Comparison of ENCODE assay signal across 8 mouse cellular contexts in genomic region chr2:168154090-168154881, GRCm38 (mm10). TPM values are rescaled to one million over a fixed set of nuclear protein-coding genes. Genes with fewer than 3 reads are reported as not detected.
DNase-seq lines count a peak whose midpoint lies in the region; ATAC-seq and TF ChIP-seq lines count a peak whose summit lies in the region.

No protein-coding gene starts in this region.

- H3K79me2 ChIP-seq in CH12.LX (replicated peaks; ENCODE audit: control insufficient read depth, extremely low read depth, insufficient read depth, poor library complexity, severe bottlenecking): no peaks in the 10 kb centered on the region

- H3K4me3 ChIP-seq in CH12.LX (replicated peaks in 1 of 3; ENCODE audit: low read depth in 2 of 3, low read length in 2 of 3, poor library complexity in 1 of 3): peak overlapping the region; percentile 20 to 68 (median 44)
- peak overlapping the region; percentile 19; the same call in 1 of the 2 replicates for H3K4me3 ChIP-seq in brown adipose tissue, adult 24 weeks (ENCODE audit: insufficient read depth, low read depth, low read length)
- H3K4me3 ChIP-seq in forebrain, embryonic 13.5 days: no peak overlapping the region
- peak overlapping the region; percentile 21 for H3K4me3 ChIP-seq in liver, postnatal 0 days (ENCODE audit: low read depth, low read length)
- no peak overlapping the region for H3K4me3 ChIP-seq in neural tube, embryonic 14.5 days (ENCODE audit: low read depth, low read length)

- peaks cover 8 to 37% of the 10 kb centered on the region in 2 experiments for H3K4me1 ChIP-seq in CH12.LX (ENCODE audit: control insufficient read depth in 1 of 2, insufficient read depth in 2 of 2)
- peaks cover 4% of the 10 kb centered on the region for H3K4me1 ChIP-seq in brown adipose tissue, adult 24 weeks (ENCODE audit: control insufficient read depth, insufficient read depth, insufficient read length, low read length)
- H3K4me1 ChIP-seq in forebrain, embryonic 13.5 days: peaks cover 33% of the 10 kb centered on the region
- H3K4me1 ChIP-seq in liver, postnatal 0 days (ENCODE audit: insufficient read depth): peaks cover 33% of the 10 kb centered on the region
- peaks cover 6% of the 10 kb centered on the region; the same call in 1 of the 2 replicates for H3K4me1 ChIP-seq in neural tube, embryonic 14.5 days (ENCODE audit: control insufficient read depth, insufficient read depth, low read length)

- DNase-seq in CH12.LX (ENCODE audit: extremely low read depth): peak; percentile 98
- peak; percentile 81 to 88 for DNase-seq in heart, postnatal 10 days
- DNase-seq in kidney, postnatal 4 days: peak; percentile 94 to 96
- peak; percentile 94 for DNase-seq in liver, postnatal 0 days
- peak; percentile 94 for DNase-seq in testis, postnatal 10 days (ENCODE audit: low spot score)

- ATAC-seq in forebrain, embryonic 13.5 days: peak; percentile 90
- ATAC-seq in liver, postnatal 0 days: peak; percentile 92
- ATAC-seq in neural tube, embryonic 14.5 days (ENCODE audit: low read depth): peak; percentile 84

- H3K9ac ChIP-seq in CH12.LX (ENCODE audit: insufficient read depth, low read depth): peak overlapping the region; percentile 36
- H3K9ac ChIP-seq in forebrain, embryonic 13.5 days: 0 out of 2 replicates have a peak overlapping the region, but pooled peaks have one; percentile 9
- H3K9ac ChIP-seq in liver, postnatal 0 days (replicated peaks): peak overlapping the region; percentile 51
- no peak overlapping the region for H3K9ac ChIP-seq in neural tube, embryonic 14.5 days (replicated peaks; ENCODE audit: low read depth, low read length)

- peak overlapping the region; percentile 53 for H3K4me2 ChIP-seq in CH12.LX (ENCODE audit: insufficient read depth, low read depth, poor library complexity, severe bottlenecking)
- H3K4me2 ChIP-seq in forebrain, embryonic 13.5 days: peak overlapping the region; percentile 26
- peak overlapping the region; percentile 62 for H3K4me2 ChIP-seq in liver, postnatal 0 days (ENCODE audit: low read depth, low read length)
- no peak overlapping the region for H3K4me2 ChIP-seq in neural tube, embryonic 14.5 days (ENCODE audit: low read depth, low read length)

- in situ Hi-C loops in CH12.LX (cut with MboI; ENCODE audit: low pct_ligation_motif_present, low pct_unique_long_range_greater_than_20kb, low sequenced_read_pairs): no loop called here

- peak; percentile 55 to 86 for TF ChIP-seq CTCF in CH12.LX (conservative IDR thresholded peaks at IDR 0.05 in 1 of 2, IDR thresholded peaks at IDR 0.05 in 1 of 2; ENCODE audit: low read depth in 2 of 2, low read length in 2 of 2)
- peak; percentile 92 for TF ChIP-seq CTCF in liver, postnatal 0 days (IDR thresholded peaks at IDR 0.05; ENCODE audit: low read depth)

- H3K36me3 ChIP-seq in CH12.LX (replicated peaks in 1 of 2; ENCODE audit: control insufficient read depth in 1 of 2, insufficient read depth in 1 of 2, low read length in 1 of 2): peaks cover 0 to 13% of the 10 kb centered on the region in 2 experiments
- H3K36me3 ChIP-seq in forebrain, embryonic 13.5 days (ENCODE audit: poor library complexity, severe bottlenecking): no peaks in the 10 kb centered on the region
- H3K36me3 ChIP-seq in liver, postnatal 0 days (replicated peaks; ENCODE audit: insufficient read depth, low read length): no peaks in the 10 kb centered on the region
- H3K36me3 ChIP-seq in neural tube, embryonic 14.5 days (ENCODE audit: control insufficient read depth, insufficient read depth, low read length): no peaks in the 10 kb centered on the region

- no peaks in the 10 kb centered on the region for H3K9me3 ChIP-seq in CH12.LX (replicated peaks; ENCODE audit: low read length)
- H3K9me3 ChIP-seq in forebrain, embryonic 13.5 days (replicated peaks): no peaks in the 10 kb centered on the region
- H3K9me3 ChIP-seq in liver, postnatal 0 days (ENCODE audit: low read length): no peaks in the 10 kb centered on the region
- H3K9me3 ChIP-seq in neural tube, embryonic 14.5 days (ENCODE audit: control insufficient read depth, low read length): no peaks in the 10 kb centered on the region

- TF ChIP-seq EP300 in CH12.LX (IDR thresholded peaks at IDR 0.05; ENCODE audit: low read length): no peak; the same call in 1 of the 2 replicates
- TF ChIP-seq EP300 in liver, postnatal 0 days (IDR thresholded peaks at IDR 0.05; ENCODE audit: low read depth): peak; percentile 75

- peak; percentile 60 for TF ChIP-seq RAD21 in CH12.LX (IDR thresholded peaks at IDR 0.05; ENCODE audit: low read depth, low read length)

- 20% methylated on average over 14 of the region's 14 CpGs for WGBS in forebrain, embryonic 13.5 days
- WGBS in liver, postnatal 0 days (ENCODE audit: insufficient replicate concordance): 18% methylated on average over 14 of the region's 14 CpGs
- 25% methylated on average over 13 of the region's 14 CpGs for WGBS in neural tube, embryonic 14.5 days

- no peaks in the 10 kb centered on the region for H3K27me3 ChIP-seq in CH12.LX (replicated peaks)
- H3K27me3 ChIP-seq in forebrain, embryonic 13.5 days: no peaks in the 10 kb centered on the region
- no peaks in the 10 kb centered on the region for H3K27me3 ChIP-seq in liver, postnatal 0 days (ENCODE audit: insufficient read depth, low read length)
- no peaks in the 10 kb centered on the region for H3K27me3 ChIP-seq in neural tube, embryonic 14.5 days (ENCODE audit: control insufficient read depth, insufficient read depth, low read length)

- peak; percentile 81 for TF ChIP-seq POLR2A in CH12.LX (IDR thresholded peaks at IDR 0.05; ENCODE audit: low read depth, low read length)

- no peak overlapping the region for H3K27ac ChIP-seq in CH12.LX (ENCODE audit: insufficient read depth, low read depth)
- no peak overlapping the region for H3K27ac ChIP-seq in brown adipose tissue, adult 24 weeks (replicated peaks; ENCODE audit: low read depth, low read length)
- peak overlapping the region; percentile 70 for H3K27ac ChIP-seq in forebrain, embryonic 13.5 days
- H3K27ac ChIP-seq in liver, postnatal 0 days (ENCODE audit: low read depth): peak overlapping the region; percentile 82
- peak overlapping the region; percentile 13; the same call in 1 of the 2 replicates for H3K27ac ChIP-seq in neural tube, embryonic 14.5 days (ENCODE audit: low read depth, low read length)

- dilution Hi-C loops in CH12.LX (cut with MboI; ENCODE audit: extremely low pct_ligation_motif_present, extremely low pct_unique_long_range_greater_than_20kb, low sequenced_read_pairs): no loop called here

- intact Hi-C loops in heart, postnatal 10 days (cut with DNase I): loop anchor here (2.0 kb wide), 1 partner anchor 51 kb away; no protein-coding TSS in a partner anchor

TF ChIP-seq in CH12.LX, 34 proteins besides CTCF, POLR2A, EP300 and RAD21 (continues in another document):
- TF ChIP-seq GABPA (IDR thresholded peaks at IDR 0.05; ENCODE audit: insufficient replicate concordance, low read depth, low read length) (no peak), SIN3A (IDR thresholded peaks at IDR 0.05; ENCODE audit: low read length) (peak; percentile 63; the same call in 1 of the 2 replicates), MEF2A (IDR thresholded peaks at IDR 0.05; ENCODE audit: borderline replicate concordance, low read depth, low read length) (peak; percentile 86), HCFC1 (IDR thresholded peaks at IDR 0.05; ENCODE audit: low read depth, low read length) (peak; percentile 63), PAX5 (IDR thresholded peaks at IDR 0.05; ENCODE audit: low read length) (no peak), MAX (IDR thresholded peaks at IDR 0.05; ENCODE audit: low read length) (peak; percentile 68; the same call in 1 of the 2 replicates), ZC3H11A (IDR thresholded peaks at IDR 0.05; ENCODE audit: low read depth, low read length) (no peak), JUN (IDR thresholded peaks at IDR 0.05; ENCODE audit: insufficient read depth, low read depth, low read length) (no peak), UBTF (IDR thresholded peaks at IDR 0.05; ENCODE audit: low read depth, low read length) (no peak), ZNF384 (IDR thresholded peaks at IDR 0.05; ENCODE audit: low read depth, low read length) (no peak), MAFK (IDR thresholded peaks at IDR 0.05; ENCODE audit: insufficient replicate concordance, low read length) (no peak), MAZ (IDR thresholded peaks at IDR 0.05; ENCODE audit: low read depth, low read length) (peak; percentile 97), CHD2 (IDR thresholded peaks at IDR 0.05; ENCODE audit: low read length) (peak; percentile 93), RCOR1 (conservative IDR thresholded peaks at IDR 0.05; ENCODE audit: low read depth, low read length) (no peak), POLR2AphosphoS2 (IDR thresholded peaks at IDR 0.05; ENCODE audit: low read depth, low read length) (no peak), NRF1 (IDR thresholded peaks at IDR 0.05; ENCODE audit: low read depth, low read length) (peak; percentile 24; the same call in 1 of the 2 replicates), JUND (conservative IDR thresholded peaks at IDR 0.05; ENCODE audit: low read depth, low read length) (no peak), BHLHE40 (IDR thresholded peaks at IDR 0.05; ENCODE audit: low read depth, low read length) (peak; percentile 58), IRF4 (IDR thresholded peaks at IDR 0.05; ENCODE audit: low read depth, low read length) (peak; percentile 70; the same call in 1 of the 2 replicates), CHD1 (IDR thresholded peaks at IDR 0.05; ENCODE audit: low read depth, low read length) (no peak), E2F4 (IDR thresholded peaks at IDR 0.05; ENCODE audit: insufficient replicate concordance, low read depth, low read length) (no peak), TBP (conservative IDR thresholded peaks at IDR 0.05; ENCODE audit: low read depth, low read length) (0 out of 2 replicates have a peak, but pooled peaks have one; percentile 58), ELF1 (IDR thresholded peaks at IDR 0.05; ENCODE audit: low read depth, low read length) (peak; percentile 74), NELFE (IDR thresholded peaks at IDR 0.05; ENCODE audit: low read depth, low read length) (peak; percentile 74), MXI1 (IDR thresholded peaks at IDR 0.05; ENCODE audit: low read depth, low read length) (peak; percentile 49; the same call in 1 of the 2 replicates), ZMIZ1 (IDR thresholded peaks at IDR 0.05; ENCODE audit: low read depth, low read length) (peak; percentile 66)

RNA-seq across cellular contexts. Expression of gene Adnp, which starts 52.6 kb away (rescaled TPM):
- total RNA-seq in CH12.LX (2012; rRNA removed): 3.3 and 3.5 TPM in 2 replicates
- total RNA-seq in CH12.LX (2014; rRNA removed): 1.3 TPM in 2 replicates
- 11.8 and 12.9 TPM in 2 replicates for polyA plus RNA-seq in CH12.LX (2012; ENCODE audit: insufficient read length, low read depth)
- 4.1 and 5.9 TPM in 2 replicates for polyA plus RNA-seq in brown adipose tissue, adult 24 weeks (2012; ENCODE audit: insufficient read depth, insufficient read length, missing spikeins)
- 2.5 and 4.0 TPM in 2 replicates for polyA plus RNA-seq in forebrain, embryonic 13.5 days (2015; fragmentation: Nextera tagmentation; extraction: Ambion mirVana)
- total RNA-seq in heart, postnatal 10 days (2021): 10 to 100 TPM; 47.0 to 53.1 TPM
- 3.5 and 4.0 TPM in 2 replicates for polyA plus RNA-seq in liver, postnatal 0 days (2015; fragmentation: Nextera tagmentation; extraction: Ambion mirVana)
- 3.4 and 3.7 TPM in 2 replicates for polyA plus RNA-seq in neural tube, embryonic 14.5 days (2014; fragmentation: Nextera tagmentation; extraction: Ambion mirVana)

Comparison
In these comparisons a context has a peak if more than half of its experiments do, and no peak if none do; other contexts are left out.
1. H3K27ac ChIP-seq: peak in forebrain, embryonic 13.5 days (single experiment), liver, postnatal 0 days (single experiment) and neural tube, embryonic 14.5 days (single experiment); none in CH12.LX (single experiment) and brown adipose tissue, adult 24 weeks (single experiment).
2. H3K4me3 ChIP-seq: peak in CH12.LX (3 of 3), brown adipose tissue, adult 24 weeks (single experiment) and liver, postnatal 0 days (single experiment); none in forebrain, embryonic 13.5 days (single experiment) and neural tube, embryonic 14.5 days (single experiment).
3. Peak in every context shown above with its lines, with median percentiles within 50 percentile points of each other: DNase-seq and ATAC-seq.